Mouse (Mus musculus) retina, postnatal 1 day (tissue): ENCODE data around the gene Ddx54.

Experiments
- DNase-seq: peaks from one replicate; pipeline ENCODE4 v3.0.0-alpha.2; 2012

The Ddx54 gene

DNA sequence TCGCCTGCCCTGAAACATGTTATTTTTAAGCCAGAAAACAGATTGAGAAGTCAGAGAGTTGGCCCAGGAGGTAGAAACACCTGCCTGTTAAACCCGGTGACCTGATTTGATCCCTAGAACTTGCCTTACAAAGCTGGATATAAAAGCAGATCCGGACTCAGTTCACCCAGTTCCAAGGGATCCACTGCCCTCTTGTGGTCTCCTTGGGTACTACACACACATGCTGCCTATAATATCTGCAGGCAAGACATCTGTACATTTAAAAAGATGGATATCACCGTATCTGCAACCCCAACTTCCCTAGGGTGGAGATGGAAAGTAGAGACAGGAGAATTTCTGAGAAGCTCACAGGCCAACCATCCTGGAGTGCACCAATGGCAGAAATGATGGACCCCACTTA, 3.4 kb downstream of the Ddx54 start:
- DNase-seq, result peak; percentile 69

DNA sequence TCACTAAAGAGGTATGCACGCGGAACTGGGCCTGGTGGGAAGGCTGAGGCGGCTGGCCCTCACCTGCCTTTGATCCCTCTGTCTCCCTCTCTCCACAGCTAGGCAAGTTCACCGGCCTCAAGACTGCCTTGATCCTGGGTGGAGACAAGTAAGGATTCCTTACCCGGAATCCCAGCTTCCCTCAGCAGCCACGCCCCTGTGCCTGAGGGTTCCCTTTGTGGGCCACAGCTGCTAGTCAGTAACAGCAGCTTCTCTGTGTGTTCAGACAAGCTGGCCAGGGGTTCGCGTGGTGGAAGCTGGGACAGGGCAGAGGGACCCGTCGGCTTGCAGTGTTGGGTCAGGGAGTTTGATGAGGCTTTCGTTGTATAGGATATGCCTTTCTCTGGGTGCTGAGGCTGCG, 6.2 kb downstream of the Ddx54 start:
- DNase-seq, result no peak

DNA sequence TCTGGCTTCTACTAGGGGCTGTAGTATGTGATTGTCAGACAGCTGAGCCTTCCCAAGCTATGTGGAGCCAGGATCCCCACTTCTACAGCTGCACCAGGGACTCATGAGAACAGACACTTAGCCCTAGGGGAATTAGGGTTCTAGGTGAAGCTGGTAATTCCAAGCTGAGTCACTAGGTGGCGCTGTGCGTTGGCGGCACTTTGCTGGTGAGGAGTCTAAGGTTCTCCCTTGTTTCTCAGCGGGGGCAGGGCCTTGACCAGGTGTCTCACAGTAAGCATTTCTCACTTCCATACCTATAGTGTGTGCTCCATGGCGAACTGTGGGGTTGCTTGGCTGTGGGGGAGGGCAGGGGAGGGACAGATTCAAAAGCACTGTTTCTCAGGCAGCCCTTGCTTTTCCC, 6.7 kb downstream of the Ddx54 start:
- DNase-seq, result peak; percentile 73

DNA sequence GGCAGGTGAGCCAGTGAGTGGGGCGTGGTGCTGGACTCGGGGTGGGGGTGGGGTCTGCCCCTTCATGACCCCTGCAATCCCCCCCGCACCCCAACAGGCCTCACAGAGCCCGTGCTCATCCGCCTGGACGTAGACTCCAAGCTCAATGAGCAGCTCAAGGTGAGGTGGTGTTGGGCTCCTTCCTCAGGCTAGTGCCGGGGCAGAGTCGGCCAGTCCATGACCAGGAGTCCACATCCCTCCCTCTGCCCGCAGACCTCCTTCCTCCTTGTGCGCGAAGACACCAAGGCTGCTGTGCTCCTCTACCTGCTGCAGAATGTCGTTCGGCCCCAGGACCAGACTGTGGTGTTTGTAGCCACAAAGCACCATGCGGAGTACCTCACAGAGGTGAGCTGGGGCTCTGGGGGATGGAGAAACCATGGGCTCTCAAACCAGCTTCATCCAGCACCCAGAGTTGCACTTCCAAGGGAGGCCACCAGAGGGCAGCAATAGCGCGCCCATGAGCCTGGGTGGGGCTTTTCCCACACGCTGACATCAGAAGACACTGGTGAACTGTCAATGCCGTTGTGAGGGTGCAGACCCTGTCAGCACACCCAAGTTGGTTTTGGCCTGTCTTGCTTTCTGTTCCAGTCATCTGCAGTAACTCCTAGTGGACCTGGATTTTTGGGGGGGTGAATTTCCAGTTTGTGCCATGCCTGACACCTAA, 8.0 kb downstream of the Ddx54 start:
- peak; percentile 84 for DNase-seq

DNA sequence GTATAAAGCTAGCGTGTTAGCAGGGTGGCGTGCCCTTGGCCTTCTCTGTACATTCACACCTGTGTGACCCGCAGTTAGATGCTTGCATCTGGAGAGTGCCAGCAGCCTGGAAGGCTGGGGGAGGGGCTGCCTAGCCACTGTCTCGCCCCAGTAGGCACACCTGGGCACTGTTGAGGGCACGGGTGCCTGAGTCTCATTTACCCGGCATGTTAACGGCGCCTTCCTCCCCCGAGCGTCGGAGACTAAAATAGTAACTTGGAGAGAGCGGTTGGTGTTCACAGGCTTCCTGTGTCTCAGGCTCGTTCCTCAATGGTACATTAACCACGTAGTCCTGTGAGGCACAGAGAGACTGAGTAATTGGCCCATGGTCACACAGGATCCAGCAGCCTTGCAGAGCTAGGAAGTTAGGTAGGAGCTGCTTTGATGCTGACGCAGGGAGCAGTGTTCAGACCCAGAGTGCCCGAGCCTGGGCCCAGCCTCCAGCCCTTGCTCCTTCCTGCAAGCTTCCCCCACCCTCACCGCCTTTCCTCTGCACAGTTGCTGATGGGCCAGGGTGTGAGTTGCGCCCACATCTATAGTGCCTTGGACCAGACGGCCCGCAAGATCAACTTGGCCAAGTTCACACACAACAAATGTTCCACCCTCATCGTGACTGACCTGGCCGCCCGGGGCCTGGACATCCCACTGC, 8.7 kb downstream of the Ddx54 start:
- DNase-seq, result no peak

DNA sequence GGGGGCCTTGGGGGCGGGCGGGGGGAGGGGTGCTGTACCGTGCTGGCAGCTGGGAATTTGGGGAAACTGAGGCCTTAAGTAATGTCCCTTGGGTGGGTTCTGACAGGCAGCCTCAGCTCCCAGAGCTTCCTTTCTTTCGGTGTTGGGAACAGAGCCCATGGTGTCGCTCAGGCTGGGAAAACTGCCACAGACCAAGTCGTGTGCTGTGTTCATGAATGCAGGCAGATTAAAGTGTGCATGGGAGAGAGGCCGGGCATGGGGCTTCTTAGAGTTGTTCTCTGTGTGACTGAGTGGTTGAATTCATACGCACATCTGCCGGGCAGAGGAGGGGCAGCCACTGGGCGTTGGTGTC, 9.3 kb downstream of the Ddx54 start:
- no peak for DNase-seq

DNA sequence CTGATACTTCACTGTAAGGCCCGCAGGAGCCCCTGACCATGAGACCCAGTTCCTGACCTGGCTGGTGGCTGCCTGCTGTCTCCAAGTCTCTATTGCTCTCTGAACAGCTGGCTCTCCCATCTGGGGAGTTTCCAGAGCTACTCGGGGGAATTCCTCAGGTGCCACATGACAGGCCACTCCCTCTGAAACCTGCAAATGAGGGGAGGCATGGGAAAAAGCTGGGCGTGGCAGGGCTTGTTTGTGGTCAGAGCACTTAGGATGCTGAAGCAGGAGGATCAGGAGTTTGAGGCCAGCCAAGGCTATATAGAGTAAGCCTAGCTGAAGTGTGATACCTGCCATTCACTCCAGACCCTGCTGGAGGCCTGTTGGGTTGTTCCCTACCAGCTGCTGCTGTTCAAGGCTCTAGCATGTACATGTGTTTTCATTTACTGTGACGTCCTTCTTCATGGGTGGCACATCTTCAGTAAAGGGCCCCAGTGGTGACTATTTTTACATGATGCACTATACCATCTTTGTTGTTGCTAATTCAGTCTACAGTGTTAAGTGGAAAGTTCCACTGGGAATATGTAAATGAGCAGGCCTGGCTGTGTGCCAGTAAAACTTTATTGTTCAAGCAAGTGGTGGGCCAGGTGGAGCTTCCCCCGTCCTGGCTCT, 9.8 kb downstream of the Ddx54 start:
- no peak for DNase-seq

DNA sequence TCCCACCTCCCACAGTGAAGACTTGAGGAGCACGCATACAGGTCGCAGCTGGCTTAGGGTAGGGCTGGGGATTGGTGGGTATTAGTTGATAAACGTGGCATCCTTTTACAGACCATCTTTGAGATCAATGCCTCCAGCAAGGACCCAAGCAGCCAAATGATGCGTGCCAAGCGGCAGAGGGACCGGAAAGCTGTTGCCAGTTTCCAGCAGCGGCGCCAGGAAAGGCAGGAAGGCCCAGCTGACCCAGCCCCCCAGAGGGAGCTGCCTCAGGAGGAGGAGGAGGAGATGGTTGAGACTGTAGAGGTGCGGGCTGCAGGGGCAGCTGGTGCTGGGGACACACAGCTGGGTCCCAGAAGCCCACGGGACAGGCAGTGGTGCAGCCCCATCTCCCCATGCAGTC, 11.9 kb downstream of the Ddx54 start:
- DNase-seq, result no peak

DNA sequence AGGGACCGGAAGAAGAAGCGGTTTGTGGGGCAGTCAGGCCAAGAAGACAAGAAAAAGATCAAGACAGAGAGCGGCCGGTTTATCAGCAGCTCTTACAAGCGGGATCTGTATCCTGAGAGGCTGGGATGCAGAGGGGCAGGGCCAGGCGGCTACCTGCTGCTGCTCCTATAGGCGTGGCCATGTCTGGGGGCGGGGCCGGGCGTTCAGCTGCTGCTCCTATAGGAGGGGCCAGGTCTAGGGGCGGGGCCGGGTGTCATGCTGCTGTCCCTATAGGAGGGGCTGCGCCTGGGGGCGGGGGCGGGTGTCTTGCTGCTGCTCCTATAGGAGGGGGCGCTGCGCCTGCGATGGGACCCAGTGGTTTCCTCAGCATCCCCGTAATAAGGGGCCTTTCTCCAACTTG, 13.9 kb downstream of the Ddx54 start:
- peak; percentile 60 for DNase-seq

DNA sequence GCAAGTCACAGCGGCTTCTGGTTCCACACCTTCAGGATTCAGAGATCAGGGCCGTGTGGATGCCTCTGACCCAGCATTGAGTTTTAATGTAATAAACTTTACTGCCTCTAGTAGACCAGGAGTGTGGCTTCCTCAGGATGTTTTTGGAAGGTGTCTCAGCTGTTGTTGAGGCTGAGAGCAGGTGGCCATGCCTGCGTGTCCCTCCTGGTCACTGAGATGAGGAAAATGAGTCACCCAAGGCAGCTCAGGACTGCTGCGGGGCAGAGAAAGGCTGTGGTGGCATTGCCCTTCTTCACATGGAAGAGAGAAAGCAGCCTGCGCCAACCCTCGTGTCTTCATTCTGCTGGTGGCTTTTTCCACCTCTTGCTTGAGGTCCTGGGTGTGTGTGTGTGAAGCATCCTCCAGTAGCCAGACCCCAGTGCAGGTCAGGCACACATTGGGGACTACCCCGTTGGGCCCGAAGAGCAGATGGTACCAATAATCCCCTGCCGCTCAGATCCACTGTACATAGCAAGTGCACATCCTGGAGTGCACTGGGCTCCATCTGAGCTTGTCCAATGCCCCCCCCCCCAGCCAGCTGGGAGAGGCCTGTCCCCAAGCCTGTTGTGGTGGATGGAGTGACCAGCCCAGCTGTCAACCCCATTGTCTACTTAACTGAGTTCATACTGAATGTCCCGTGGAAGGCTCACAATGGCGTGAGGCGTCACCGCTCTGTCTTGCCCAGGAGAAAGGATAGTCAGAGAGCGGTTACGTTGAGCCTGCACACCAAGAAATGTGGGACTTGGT, 15.2 kb downstream of the Ddx54 start:
- peak; percentile 68 for DNase-seq

DNA sequence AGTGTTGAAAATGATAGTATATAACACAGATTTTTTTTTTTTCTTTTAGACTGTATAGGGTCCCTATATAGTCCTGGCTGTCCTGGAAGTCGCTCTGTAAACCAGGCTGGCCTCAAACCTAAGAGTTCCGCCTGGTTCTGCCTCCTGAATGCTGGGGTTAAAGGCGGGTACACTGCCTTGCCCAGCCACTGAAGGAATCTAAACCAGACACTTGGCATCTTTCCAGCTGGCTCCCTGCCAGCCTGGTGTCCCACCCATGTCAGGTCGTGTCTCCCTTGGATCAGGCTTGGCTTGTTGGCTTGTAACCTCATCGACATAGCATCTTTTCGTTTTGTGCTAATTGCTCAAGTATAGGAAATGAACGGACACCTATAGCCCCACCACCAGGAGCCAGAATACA, 16.1 kb downstream of the Ddx54 start:
- DNase-seq, result peak; percentile 62

DNA sequence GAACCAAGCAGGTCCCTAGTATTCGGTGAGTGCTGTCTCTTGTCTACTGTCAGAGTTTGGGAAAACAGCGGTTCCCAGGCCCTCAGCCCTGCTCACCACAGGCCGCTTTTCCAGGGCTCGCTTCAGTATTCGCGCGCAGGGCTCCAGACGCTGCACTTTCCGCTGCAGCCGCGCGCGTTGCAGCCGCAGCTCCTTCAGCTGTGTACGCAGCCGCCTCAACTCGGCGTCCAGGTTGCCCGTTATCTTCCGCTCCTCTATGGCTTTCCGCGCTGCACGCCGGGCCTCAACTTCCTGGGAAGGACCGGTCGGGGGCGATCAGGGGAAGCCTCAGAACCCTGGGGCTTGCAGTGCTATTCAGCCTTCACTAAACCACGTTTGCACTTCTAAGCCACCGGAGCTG, 18.6 kb downstream of the Ddx54 start:
- DNase-seq, result peak; percentile 37

DNA sequence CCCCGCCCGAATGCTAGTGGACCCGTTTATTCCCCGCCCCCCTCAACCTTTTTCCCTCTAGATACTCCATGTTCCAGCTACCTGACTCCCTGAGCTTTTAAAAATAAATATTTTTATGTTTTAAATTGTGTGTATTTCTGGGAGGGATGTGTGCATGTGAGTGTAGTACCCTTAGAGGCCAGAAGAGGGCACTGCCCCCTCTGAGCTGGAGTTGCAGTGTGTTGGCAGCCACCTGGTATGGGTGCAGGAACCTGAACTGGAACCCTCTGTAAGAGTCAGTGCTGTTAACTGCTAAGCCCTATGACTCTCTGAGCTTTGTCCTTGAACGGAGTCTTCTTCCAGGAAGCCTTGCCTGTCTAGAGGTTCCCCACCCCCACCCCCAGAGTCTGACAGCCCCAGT, 19.4 kb downstream of the Ddx54 start:
- no peak for DNase-seq

DNA sequence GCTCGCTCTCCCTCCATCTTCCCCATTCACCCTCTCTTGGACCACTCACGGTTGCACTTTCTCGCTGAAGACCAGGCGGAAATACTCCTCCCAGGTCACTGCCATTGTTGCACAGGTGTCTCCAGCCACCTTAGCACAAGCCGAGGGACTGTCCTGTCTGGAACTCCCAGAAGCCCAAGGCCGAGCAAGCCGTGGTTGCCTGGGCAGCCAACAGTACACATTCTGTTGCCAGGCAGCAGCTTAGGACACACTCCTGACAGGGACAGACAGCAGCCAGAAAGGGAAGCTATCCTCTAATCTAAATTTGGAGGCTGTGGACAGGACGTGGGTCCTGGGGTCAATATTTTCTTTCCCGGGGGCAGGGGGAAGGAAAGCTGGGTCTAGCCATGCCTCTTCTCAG, 21.6 kb downstream of the Ddx54 start, which contains the start of gene Cfap73:
TSS of gene Cfap73 (minus strand) at position 105 of the 400 bp plus-strand sequence.
- DNase-seq, result peak; percentile 25

DNA sequence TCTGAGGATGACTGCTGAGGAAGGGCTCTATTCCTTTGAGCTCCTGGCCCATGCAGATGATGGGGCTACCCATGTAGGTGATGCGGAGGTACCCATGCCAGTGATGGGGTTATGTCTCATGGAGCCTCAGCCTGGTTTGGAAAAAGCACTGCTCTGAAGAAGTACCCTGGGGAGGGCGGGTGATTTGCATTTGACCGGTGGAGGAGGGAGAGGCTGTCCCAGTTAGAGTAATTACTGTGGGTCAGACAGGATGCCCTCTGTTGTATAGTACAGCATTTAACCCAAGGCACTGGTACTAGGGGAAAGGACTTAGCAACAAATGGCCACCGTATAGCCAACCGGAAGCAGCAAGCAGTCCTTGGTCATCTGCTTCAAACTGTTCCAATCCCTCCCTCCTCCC, 22.3 kb downstream of the Ddx54 start:
- no peak for DNase-seq

DNA sequence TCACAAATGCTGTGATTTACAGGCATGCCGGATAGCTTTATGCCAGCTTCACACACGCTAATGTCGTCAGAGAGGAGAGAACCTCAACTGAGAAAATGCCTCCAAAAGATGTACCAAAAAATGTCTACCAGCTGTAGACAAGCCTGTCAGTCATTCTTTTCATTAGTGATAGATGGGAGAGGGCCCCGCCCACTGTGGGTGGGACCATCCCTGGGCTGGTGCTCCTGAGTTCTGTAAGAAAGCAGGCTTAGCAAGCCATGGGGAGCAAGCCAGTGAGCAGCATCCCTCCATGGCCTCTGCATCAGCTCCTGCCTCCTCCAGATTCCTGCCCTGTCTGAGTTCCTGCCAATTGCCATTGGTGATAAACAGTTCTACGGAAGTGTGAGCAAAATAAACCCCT, 23.1 kb downstream of the Ddx54 start:
- DNase-seq, result no peak

DNA sequence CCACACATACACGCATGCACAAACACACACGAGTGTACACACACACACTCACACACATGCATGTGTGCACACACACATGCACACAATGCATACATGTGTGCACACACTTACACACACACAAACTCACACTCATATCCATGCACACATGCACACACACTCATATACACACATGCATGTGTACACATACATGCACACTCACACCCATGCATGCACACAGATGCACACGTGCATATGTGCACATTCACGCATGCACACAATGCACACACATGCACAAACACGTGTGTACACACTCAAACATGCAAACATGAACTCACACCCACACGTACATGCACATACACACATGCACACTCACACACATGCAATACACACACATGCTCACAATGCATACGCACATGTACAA, 27.6 kb downstream of the Ddx54 start:
- no peak for DNase-seq

DNA sequence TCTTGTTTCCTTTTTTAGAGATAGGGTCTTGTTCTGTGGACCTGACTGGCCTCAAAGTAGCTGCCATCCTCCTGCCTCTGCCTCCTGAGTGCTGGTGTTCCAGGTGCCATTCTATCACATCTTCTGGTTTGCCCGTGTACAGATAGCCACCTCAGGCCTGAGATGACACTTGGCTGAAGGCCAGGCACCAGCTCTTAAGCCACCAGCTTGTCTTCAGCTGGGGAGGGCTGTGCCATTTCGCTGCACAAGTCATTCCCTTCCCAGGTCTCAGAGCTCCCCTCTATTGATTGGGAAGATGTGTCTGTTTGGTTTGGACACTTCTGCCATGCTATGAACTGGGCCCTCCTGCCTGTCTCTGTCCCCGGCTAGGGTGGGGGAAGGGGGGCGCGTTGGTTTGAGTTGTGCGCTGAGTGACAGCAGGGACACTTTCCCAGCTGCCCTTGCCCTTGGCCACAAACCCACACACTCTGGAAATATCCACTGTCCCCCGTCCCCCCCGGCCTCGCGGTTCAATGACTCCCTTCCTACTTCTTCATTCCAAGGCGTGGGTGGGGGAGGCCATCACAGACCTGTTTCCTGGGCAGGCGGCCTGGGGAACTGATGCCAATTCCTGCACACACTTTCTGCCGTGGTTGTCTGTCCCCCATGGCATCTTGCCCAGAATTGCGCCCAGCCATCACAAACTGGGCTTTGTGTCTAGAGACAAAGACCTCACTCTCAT, 31.0 kb downstream of the Ddx54 start:
- DNase-seq, result peak; percentile 50

DNA sequence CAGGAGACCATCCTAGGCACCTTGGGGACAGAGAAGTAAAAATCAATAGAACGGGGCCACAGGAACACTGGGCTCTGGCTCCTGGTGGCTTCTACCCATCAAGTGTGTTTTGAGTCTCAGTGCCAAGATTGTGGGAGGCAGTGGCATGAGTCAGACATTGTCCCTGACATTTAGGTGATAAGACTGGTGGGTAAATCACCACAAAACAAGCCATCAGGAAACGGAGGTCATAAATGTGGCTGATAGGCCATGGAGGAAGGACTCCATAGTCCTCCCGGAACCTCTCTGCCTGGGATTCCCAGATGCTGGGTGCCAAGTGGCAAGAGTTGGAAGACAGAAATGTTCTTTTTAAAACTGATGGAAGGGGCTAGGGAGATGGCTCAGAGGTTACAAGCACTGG, 31.7 kb downstream of the Ddx54 start:
- DNase-seq, result no peak

DNA sequence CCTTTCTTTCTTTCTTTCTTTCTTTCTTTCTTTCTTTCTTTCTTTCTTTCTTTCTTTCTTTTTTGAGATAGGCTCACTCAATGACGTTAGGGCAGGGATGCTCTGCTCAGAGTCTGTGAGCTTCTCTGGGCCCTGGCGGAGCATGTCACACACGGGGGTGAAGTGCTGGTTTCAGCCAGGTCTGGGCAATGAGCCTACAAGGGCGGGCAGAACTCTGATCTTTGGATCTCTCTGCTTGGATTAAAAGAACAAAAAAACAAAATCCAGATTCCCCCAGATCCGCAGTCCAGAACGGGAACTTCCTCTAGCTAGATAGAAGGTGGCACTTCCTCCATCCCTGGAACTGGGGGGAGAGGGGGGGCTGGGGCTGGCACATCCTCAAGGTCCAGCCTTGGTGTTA, 33.3 kb downstream of the Ddx54 start:
- no peak for DNase-seq

DNA sequence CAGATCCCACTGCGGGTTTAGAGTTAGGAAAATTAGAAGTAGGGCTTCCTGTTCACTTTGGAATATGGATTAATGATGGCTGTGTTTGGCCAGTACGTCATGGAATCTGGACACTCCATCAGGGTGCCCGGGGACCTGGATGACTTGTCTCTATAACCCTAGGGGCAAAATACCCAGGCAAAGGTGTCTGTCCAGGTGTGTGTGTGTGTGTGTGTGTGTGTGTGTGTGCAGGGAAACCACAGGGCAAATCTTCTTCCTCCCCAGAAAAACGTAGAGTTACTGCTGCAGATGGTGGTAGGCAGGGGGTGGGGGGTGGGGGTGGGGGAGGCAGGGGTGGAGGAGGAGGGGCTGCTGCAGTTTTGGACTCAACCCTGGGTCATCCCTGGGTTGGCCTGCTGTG, 34.8 kb downstream of the Ddx54 start:
- DNase-seq, result no peak

DNA sequence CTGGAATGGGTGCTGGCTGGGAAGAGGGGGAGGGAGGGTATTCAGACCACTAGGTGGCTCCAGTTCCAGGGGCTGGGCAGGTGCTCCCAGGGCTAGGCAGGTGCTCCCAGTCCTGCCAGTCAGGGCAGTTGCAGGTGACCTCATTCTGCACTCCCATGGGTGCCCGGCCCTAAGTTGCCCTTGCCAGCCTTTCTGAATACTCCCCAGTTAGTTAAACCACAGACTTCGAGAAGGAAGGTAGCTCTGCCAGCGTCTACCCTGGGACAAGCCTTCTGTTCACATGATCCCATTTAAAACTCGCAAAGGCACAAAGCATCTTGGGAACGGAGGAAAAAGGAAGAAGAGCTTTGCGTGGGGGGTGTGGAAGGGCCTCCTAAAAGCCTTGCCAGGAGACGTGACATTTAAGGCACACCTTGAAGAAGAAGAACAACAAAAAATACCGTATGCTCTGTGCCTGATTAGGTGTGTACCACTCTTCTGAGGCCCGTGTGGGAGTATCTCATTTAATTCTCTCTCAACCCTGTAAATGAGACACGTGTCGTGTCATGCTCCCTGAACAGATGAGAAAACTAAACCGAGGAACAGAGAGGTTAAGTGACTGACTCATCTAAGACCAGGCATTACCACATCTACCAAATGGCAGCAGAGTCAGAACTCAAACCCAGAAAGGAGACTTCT, 35.4 kb downstream of the Ddx54 start:
- DNase-seq, result no peak
